ENCODE assay signal across 8 mouse cellular contexts in the genomic region with DNA sequence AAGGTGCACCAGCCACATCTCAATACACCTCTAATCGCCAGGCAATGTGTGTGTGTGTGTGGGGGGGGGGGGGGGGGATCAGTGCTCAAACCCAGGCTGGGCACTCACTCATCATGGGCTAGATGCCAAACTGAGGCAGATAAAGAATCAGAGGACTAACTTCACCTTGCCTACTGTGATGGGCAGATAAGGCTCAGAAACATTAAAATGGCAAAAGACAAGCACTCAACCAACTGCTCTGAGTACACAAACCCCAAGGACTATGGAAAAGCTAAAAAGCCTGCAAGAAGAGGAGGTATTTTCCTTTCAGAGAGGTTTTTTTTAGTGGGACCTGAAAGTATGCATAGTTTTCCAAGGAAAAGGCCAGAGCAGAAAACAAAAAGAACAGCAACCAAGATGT. TPM values are rescaled to one million over a fixed set of nuclear protein-coding genes. Genes with fewer than 3 reads are reported as not detected.
A peak's percentile ranks its signal among the peaks of the same experiment; 100 is the strongest.
DNase-seq lines count a peak whose midpoint lies in the region; ATAC-seq lines count a peak whose summit lies in the region.

No protein-coding gene starts in this region.

- H3K4me1 ChIP-seq in erythroblast, embryonic 14.5 days (ENCODE audit: control insufficient read depth), result peaks cover 50% of the 10 kb centered on the region
- peaks cover 10% of the 10 kb centered on the region for H3K4me1 ChIP-seq in limb, embryonic 15.5 days

- DNase-seq in urinary bladder, postnatal 14 days (ENCODE audit: low spot score), result peak; percentile 17
- DNase-seq in urinary bladder, postnatal 36 days (ENCODE audit: low spot score in 2 of 2), result no peak
- DNase-seq in ovary, postnatal 10 days (ENCODE audit: low spot score), result no peak
- no peak for DNase-seq in frontal cortex, postnatal 14 days (ENCODE audit: low spot score in 2 of 2)
- DNase-seq in cerebellum, adult 11-12 months, result no peak

- no peak for ATAC-seq in erythroblast, adult 5-6 weeks (replicated peaks; ENCODE audit: low FRiP score, poor library complexity, severe bottlenecking)
- ATAC-seq in limb, embryonic 15.5 days (ENCODE audit: insufficient number of reproducible peaks, low FRiP score, low TSS enrichment, low read depth), result no peak

- no peaks in the 10 kb centered on the region for H3K9me3 ChIP-seq in erythroblast, embryonic 14.5 days (ENCODE audit: control insufficient read depth, low read length)
- H3K9me3 ChIP-seq in limb, embryonic 15.5 days, result no peaks in the 10 kb centered on the region

- H3K27ac ChIP-seq in limb, embryonic 15.5 days, result no peak overlapping the region

- peak overlapping the region; percentile 76 for H3K4me2 ChIP-seq in limb, embryonic 15.5 days

- peak overlapping the region; percentile 98; the same call in 1 of the 2 replicates for H3K9ac ChIP-seq in limb, embryonic 15.5 days

- 18% methylated on average over 1 of the region's 1 CpGs for WGBS in limb, embryonic 15.5 days

- no peaks in the 10 kb centered on the region for H3K27me3 ChIP-seq in erythroblast, embryonic 14.5 days (ENCODE audit: control insufficient read depth)
- no peaks in the 10 kb centered on the region for H3K27me3 ChIP-seq in limb, embryonic 15.5 days

- peak overlapping the region; percentile 90 for H3K4me3 ChIP-seq in erythroblast, embryonic 14.5 days (replicated peaks)
- H3K4me3 ChIP-seq in limb, embryonic 15.5 days, result peak overlapping the region; percentile 95

- H3K36me3 ChIP-seq in erythroblast, embryonic 14.5 days (ENCODE audit: control insufficient read depth), result peaks cover 3% of the 10 kb centered on the region
- no peaks in the 10 kb centered on the region for H3K36me3 ChIP-seq in limb, embryonic 15.5 days

RNA-seq across cellular contexts. Expression of a gene that starts 1.4 kb away (rescaled TPM):
- polyA plus RNA-seq in erythroblast, embryonic 14.5 days (2012), result 4.8 and 9.6 TPM in 2 replicates
- total RNA-seq in erythroblast, adult 5-6 weeks (2015; ENCODE audit: low replicate concordance), result 44.0 and 65.6 TPM in 2 replicates
- total RNA-seq in erythroblast, adult 5-6 weeks (2017; ENCODE audit: low replicate concordance), result 12.7 and 28.3 TPM in 2 replicates
- 34.3 and 43.7 TPM in 2 replicates for polyA plus RNA-seq in limb, embryonic 15.5 days (2015; fragmentation: Nextera tagmentation; extraction: Ambion mirVana)
